Mouse (Mus musculus) kidney, adult 18-20 months (tissue): ENCODE data around the gene H6pd.

Experiments used
- DNase-seq: peaks from one replicate; pipeline ENCODE4 v3.0.0; 2021

Gene H6pd

GRCm38 (mm10) chr4:149971393-149971792, 37.4 kb downstream of the H6pd start:
- DNase-seq, result no peak

- no peak for DNase-seq
Measured at GRCm38 (mm10) chr4:149968526-149968925, 40.3 kb downstream of the H6pd start.

- DNase-seq, result no peak
Measured at GRCm38 (mm10) chr4:149966963-149967362, 41.9 kb downstream of the H6pd start.

GRCm38 (mm10) chr4:149966252-149966651, 42.6 kb downstream of the H6pd start:
- DNase-seq, result peak; percentile 65

- DNase-seq, result no peak
Measured at GRCm38 (mm10) chr4:149965672-149966071, 43.2 kb downstream of the H6pd start.

- DNase-seq, result no peak
Measured at GRCm38 (mm10) chr4:149965242-149965641, 43.6 kb downstream of the H6pd start.

GRCm38 (mm10) chr4:149964770-149965169, 44.1 kb downstream of the H6pd start:
- DNase-seq, result no peak

GRCm38 (mm10) chr4:149964285-149964684, 44.5 kb downstream of the H6pd start:
- DNase-seq, result no peak

- no peak for DNase-seq
Measured at GRCm38 (mm10) chr4:149960391-149960790, 48.4 kb downstream of the H6pd start.

GRCm38 (mm10) chr4:149959816-149960215, 49.0 kb downstream of the H6pd start:
- DNase-seq, result no peak

- peak; percentile 86 for DNase-seq
Measured at GRCm38 (mm10) chr4:149958566-149958965, 50.3 kb downstream of the H6pd start.

GRCm38 (mm10) chr4:149956048-149956447, 52.8 kb downstream of the H6pd start:
- DNase-seq, result no peak

- no peak for DNase-seq
Measured at GRCm38 (mm10) chr4:149955631-149956030, 53.2 kb downstream of the H6pd start.

- DNase-seq, result peak; percentile 99
Measured at GRCm38 (mm10) chr4:149954893-149955439, 53.9 kb downstream of the H6pd start, which contains the start of gene Spsb1. Spsb1 (minus strand) TSS chr4:149955043.

GRCm38 (mm10) chr4:149953621-149954481, 55.0 kb downstream of the H6pd start:
- DNase-seq, result peak; percentile 65

GRCm38 (mm10) chr4:149952201-149952600, 56.6 kb downstream of the H6pd start:
- DNase-seq, result no peak

GRCm38 (mm10) chr4:149951201-149951600, 57.6 kb downstream of the H6pd start:
- no peak for DNase-seq

- DNase-seq, result no peak
Measured at GRCm38 (mm10) chr4:149949691-149950090, 59.1 kb downstream of the H6pd start.

GRCm38 (mm10) chr4:149948119-149948518, 60.7 kb downstream of the H6pd start:
- no peak for DNase-seq

- DNase-seq, result no peak
Measured at GRCm38 (mm10) chr4:149947396-149947795, 61.4 kb downstream of the H6pd start.

GRCm38 (mm10) chr4:149945194-149945593, 63.6 kb downstream of the H6pd start:
- DNase-seq, result no peak

- no peak for DNase-seq
Measured at GRCm38 (mm10) chr4:149944214-149944613, 64.6 kb downstream of the H6pd start.

GRCm38 (mm10) chr4:149942831-149943741, 65.7 kb downstream of the H6pd start:
- no peak for DNase-seq
